Mouse (Mus musculus): ENCODE data around the gene Apoe. TPM values are rescaled to one million over a fixed set of nuclear protein-coding genes. Genes with fewer than 3 reads are reported as not detected.

Gene Apoe
- polyA plus RNA-seq, 1 experiment from 2014 or later, result 83.4 TPM

DNA sequence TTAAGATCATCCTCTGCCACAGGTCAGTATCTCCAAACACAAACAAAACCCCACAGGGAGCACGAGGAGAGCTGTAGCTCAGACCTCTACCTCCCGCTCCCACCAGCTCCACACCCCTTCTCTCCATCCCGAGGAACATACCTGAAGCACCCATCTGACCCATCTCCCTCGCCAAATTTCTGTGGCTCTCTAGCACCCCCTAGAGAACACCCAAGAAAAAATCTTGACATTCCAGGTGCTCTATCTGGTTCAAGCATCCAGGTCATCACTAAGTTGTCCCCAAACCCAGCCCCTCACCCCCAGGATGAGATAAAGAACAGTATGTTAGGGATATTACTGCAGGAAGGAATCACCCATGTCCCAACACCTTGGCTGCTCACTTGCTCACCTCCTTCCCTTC lies 14.2 kb upstream of the Apoe start:
- H3K9me3 ChIP-seq (ENCODE audit: control insufficient read depth, low read length), result no peaks in the 10 kb centered on the region
- no peak for DNase-seq (ENCODE audit: low spot score)
- no peak overlapping the region for H3K4me2 ChIP-seq (ENCODE audit: low read depth, severe bottlenecking)
- no peak overlapping the region for H3K27ac ChIP-seq (replicated peaks; ENCODE audit: low read depth, low read length)
- no peak overlapping the region for H3K9ac ChIP-seq (ENCODE audit: low read length)
- peaks cover 21% of the 10 kb centered on the region for H3K36me3 ChIP-seq (ENCODE audit: control insufficient read depth, insufficient read depth, low read length)
- no peaks in the 10 kb centered on the region for H3K27me3 ChIP-seq (ENCODE audit: control insufficient read depth, insufficient read depth, low read length)
- peaks cover 2% of the 10 kb centered on the region; the same call in 1 of the 2 replicates for H3K4me1 ChIP-seq (ENCODE audit: control insufficient read depth, insufficient read depth, low read length)
- no peak overlapping the region for H3K4me3 ChIP-seq (ENCODE audit: low read depth, low read length)
- 64% methylated on average over 4 of the region's 4 CpGs for WGBS
- ATAC-seq (ENCODE audit: insufficient number of reproducible peaks, low FRiP score, low TSS enrichment, low read depth), result no peak

DNA sequence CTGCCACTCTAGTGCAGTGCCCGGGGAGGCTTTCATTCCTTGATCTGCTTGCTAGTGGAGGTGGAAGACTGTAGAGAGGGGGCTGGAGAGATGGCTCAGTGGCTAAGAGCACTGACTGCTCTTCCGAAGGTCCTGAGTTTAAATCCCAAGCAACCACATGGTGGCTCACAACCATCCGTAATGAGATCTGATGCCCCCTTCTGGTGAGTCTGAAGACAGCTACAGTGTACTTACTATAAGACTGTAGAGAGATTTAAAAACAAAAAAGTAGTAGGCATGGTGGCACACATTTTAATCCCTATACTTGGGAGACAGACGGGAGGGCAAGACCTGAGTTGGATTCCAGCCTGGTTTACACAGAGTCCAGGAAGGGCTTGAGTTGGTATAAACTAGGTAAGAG lies 13.4 kb upstream of the Apoe start:
- no peak overlapping the region for H3K4me2 ChIP-seq (ENCODE audit: low read depth, severe bottlenecking)
- H3K36me3 ChIP-seq (ENCODE audit: control insufficient read depth, insufficient read depth, low read length), result peaks cover 26% of the 10 kb centered on the region
- no peak for DNase-seq (ENCODE audit: low spot score)
- no peak for ATAC-seq (ENCODE audit: insufficient number of reproducible peaks, low FRiP score, low TSS enrichment, low read depth)
- H3K4me1 ChIP-seq (ENCODE audit: control insufficient read depth, insufficient read depth, low read length), result peaks cover 2% of the 10 kb centered on the region; the same call in 1 of the 2 replicates
- no peak overlapping the region for H3K27ac ChIP-seq (replicated peaks; ENCODE audit: low read depth, low read length)
- no peaks in the 10 kb centered on the region for H3K27me3 ChIP-seq (ENCODE audit: control insufficient read depth, insufficient read depth, low read length)
- no peak overlapping the region for H3K4me3 ChIP-seq (ENCODE audit: low read depth, low read length)
- H3K9me3 ChIP-seq (ENCODE audit: control insufficient read depth, low read length), result no peaks in the 10 kb centered on the region
- WGBS, result 85% methylated on average over 4 of the region's 4 CpGs
- H3K9ac ChIP-seq (ENCODE audit: low read length), result no peak overlapping the region

DNA sequence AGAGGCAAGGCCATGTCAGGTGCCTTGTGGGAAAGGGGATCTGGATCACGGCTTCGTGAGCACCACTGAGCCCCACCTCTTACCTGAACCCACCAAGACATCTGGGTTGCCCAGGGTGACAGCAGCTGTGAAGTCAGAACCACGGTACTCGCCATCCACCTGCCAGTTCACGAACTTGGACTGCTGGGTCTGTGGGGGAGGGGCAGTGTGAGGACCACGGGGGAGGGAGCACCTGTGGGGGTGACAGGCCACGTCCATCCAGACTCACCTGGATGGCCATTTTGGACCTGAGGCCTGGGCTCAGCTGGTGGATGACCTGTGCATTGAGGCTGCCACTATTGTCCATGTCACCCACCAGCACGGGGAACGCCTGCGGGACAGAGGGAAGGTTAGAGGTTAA lies 11.7 kb upstream of the Apoe start:
- Histone ChIP-seq H3K9me3 (ENCODE audit: control insufficient read depth, low read length) (no peaks in the 10 kb centered on the region), H3K27ac (replicated peaks; ENCODE audit: low read depth, low read length) (no peak overlapping the region), H3K36me3 (ENCODE audit: control insufficient read depth, insufficient read depth, low read length) (peaks cover 28% of the 10 kb centered on the region), H3K4me3 (ENCODE audit: low read depth, low read length) (no peak overlapping the region), H3K27me3 (ENCODE audit: control insufficient read depth, insufficient read depth, low read length) (no peaks in the 10 kb centered on the region), H3K9ac (ENCODE audit: low read length) (no peak overlapping the region), H3K4me2 (ENCODE audit: low read depth, severe bottlenecking) (no peak overlapping the region), H3K4me1 (ENCODE audit: control insufficient read depth, insufficient read depth, low read length) (peaks cover 2% of the 10 kb centered on the region; the same call in 1 of the 2 replicates)
- DNase-seq (ENCODE audit: low spot score) (no peak), ATAC-seq (ENCODE audit: insufficient number of reproducible peaks, low FRiP score, low TSS enrichment, low read depth) (no peak)
- 93% methylated on average over 10 of the region's 10 CpGs for WGBS

GRCm38 (mm10) chr7:19705271-19705670 lies 6.3 kb upstream of the Apoe start:
- Histone ChIP-seq H3K9ac (ENCODE audit: low read length) (no peak overlapping the region), H3K36me3 (ENCODE audit: control insufficient read depth, insufficient read depth, low read length) (peaks cover 16% of the 10 kb centered on the region; the same call in 1 of the 2 replicates), H3K27me3 (ENCODE audit: control insufficient read depth, insufficient read depth, low read length) (no peaks in the 10 kb centered on the region), H3K9me3 (ENCODE audit: control insufficient read depth, low read length) (no peaks in the 10 kb centered on the region), H3K4me1 (ENCODE audit: control insufficient read depth, insufficient read depth, low read length) (peaks cover 4% of the 10 kb centered on the region; the same call in 1 of the 2 replicates), H3K4me2 (ENCODE audit: low read depth, severe bottlenecking) (no peak overlapping the region), H3K27ac (replicated peaks; ENCODE audit: low read depth, low read length) (no peak overlapping the region), H3K4me3 (ENCODE audit: low read depth, low read length) (no peak overlapping the region)
- DNase-seq (ENCODE audit: low spot score) (no peak), ATAC-seq (ENCODE audit: insufficient number of reproducible peaks, low FRiP score, low TSS enrichment, low read depth) (no peak)
- WGBS, result 94% methylated on average over 7 of the region's 7 CpGs

DNA sequence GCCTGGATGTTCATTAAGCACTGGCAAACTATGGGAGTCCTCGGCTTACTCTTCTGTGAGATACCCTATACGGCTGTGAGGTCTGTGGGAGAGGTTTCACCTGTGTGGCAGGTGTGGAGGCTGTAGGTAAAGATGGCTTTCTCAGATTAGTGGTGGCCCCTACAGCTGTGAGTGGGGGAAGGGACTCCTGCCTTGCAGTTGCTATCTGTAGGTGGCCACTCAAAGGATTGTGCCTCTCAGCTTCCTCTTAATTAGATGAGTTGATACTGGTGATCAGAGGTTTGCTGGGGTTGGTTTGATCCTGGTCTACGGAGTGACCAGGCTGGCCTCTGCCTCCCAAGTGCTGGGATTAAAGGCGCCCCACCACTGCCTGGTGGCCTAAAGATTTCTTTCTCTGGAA lies 5.5 kb upstream of the Apoe start:
- Histone ChIP-seq H3K4me3 (ENCODE audit: low read depth, low read length) (no peak overlapping the region), H3K36me3 (ENCODE audit: control insufficient read depth, insufficient read depth, low read length) (peaks cover 12% of the 10 kb centered on the region; the same call in 1 of the 2 replicates), H3K9me3 (ENCODE audit: control insufficient read depth, low read length) (no peaks in the 10 kb centered on the region), H3K4me2 (ENCODE audit: low read depth, severe bottlenecking) (no peak overlapping the region), H3K9ac (ENCODE audit: low read length) (no peak overlapping the region), H3K27me3 (ENCODE audit: control insufficient read depth, insufficient read depth, low read length) (no peaks in the 10 kb centered on the region), H3K4me1 (ENCODE audit: control insufficient read depth, insufficient read depth, low read length) (peaks cover 4% of the 10 kb centered on the region; the same call in 1 of the 2 replicates), H3K27ac (replicated peaks; ENCODE audit: low read depth, low read length) (no peak overlapping the region)
- DNase-seq (ENCODE audit: low spot score), result no peak
- 98% methylated on average over 4 of the region's 4 CpGs for WGBS
- no peak for ATAC-seq (ENCODE audit: insufficient number of reproducible peaks, low FRiP score, low TSS enrichment, low read depth)

- no peaks in the 10 kb centered on the region for H3K27me3 ChIP-seq (ENCODE audit: control insufficient read depth, insufficient read depth, low read length)
- H3K36me3 ChIP-seq (ENCODE audit: control insufficient read depth, insufficient read depth, low read length), result peaks cover 12% of the 10 kb centered on the region; the same call in 1 of the 2 replicates
- no peaks in the 10 kb centered on the region for H3K9me3 ChIP-seq (ENCODE audit: control insufficient read depth, low read length)
- no peak overlapping the region for H3K4me3 ChIP-seq (ENCODE audit: low read depth, low read length)
- no peak for ATAC-seq (ENCODE audit: insufficient number of reproducible peaks, low FRiP score, low TSS enrichment, low read depth)
- H3K4me2 ChIP-seq (ENCODE audit: low read depth, severe bottlenecking), result no peak overlapping the region
- no peak overlapping the region for H3K9ac ChIP-seq (ENCODE audit: low read length)
- H3K27ac ChIP-seq (replicated peaks; ENCODE audit: low read depth, low read length), result no peak overlapping the region
- peaks cover 12% of the 10 kb centered on the region for H3K4me1 ChIP-seq (ENCODE audit: control insufficient read depth, insufficient read depth, low read length)
- 85% methylated on average over 16 of the region's 16 CpGs for WGBS
- DNase-seq (ENCODE audit: low spot score), result no peak
Measured at GRCm38 (mm10) chr7:19702859-19703555, 4.0 kb upstream of the Apoe start.

GRCm38 (mm10) chr7:19701069-19701761 lies 2.2 kb upstream of the Apoe start:
- H3K36me3 ChIP-seq (ENCODE audit: control insufficient read depth, insufficient read depth, low read length), result peaks cover 5% of the 10 kb centered on the region; the same call in 1 of the 2 replicates
- H3K27ac ChIP-seq (replicated peaks; ENCODE audit: low read depth, low read length), result no peak overlapping the region
- 32% methylated on average over 22 of the region's 22 CpGs for WGBS
- peaks cover 12% of the 10 kb centered on the region for H3K4me1 ChIP-seq (ENCODE audit: control insufficient read depth, insufficient read depth, low read length)
- no peak overlapping the region for H3K4me2 ChIP-seq (ENCODE audit: low read depth, severe bottlenecking)
- DNase-seq (ENCODE audit: low spot score), result peak; percentile 79
- no peaks in the 10 kb centered on the region for H3K9me3 ChIP-seq (ENCODE audit: control insufficient read depth, low read length)
- H3K4me3 ChIP-seq (ENCODE audit: low read depth, low read length), result no peak overlapping the region
- ATAC-seq (ENCODE audit: insufficient number of reproducible peaks, low FRiP score, low TSS enrichment, low read depth), result peak; percentile 69; the same call in 1 of the 2 replicates
- no peak overlapping the region for H3K9ac ChIP-seq (ENCODE audit: low read length)
- H3K27me3 ChIP-seq (ENCODE audit: control insufficient read depth, insufficient read depth, low read length), result no peaks in the 10 kb centered on the region

DNA sequence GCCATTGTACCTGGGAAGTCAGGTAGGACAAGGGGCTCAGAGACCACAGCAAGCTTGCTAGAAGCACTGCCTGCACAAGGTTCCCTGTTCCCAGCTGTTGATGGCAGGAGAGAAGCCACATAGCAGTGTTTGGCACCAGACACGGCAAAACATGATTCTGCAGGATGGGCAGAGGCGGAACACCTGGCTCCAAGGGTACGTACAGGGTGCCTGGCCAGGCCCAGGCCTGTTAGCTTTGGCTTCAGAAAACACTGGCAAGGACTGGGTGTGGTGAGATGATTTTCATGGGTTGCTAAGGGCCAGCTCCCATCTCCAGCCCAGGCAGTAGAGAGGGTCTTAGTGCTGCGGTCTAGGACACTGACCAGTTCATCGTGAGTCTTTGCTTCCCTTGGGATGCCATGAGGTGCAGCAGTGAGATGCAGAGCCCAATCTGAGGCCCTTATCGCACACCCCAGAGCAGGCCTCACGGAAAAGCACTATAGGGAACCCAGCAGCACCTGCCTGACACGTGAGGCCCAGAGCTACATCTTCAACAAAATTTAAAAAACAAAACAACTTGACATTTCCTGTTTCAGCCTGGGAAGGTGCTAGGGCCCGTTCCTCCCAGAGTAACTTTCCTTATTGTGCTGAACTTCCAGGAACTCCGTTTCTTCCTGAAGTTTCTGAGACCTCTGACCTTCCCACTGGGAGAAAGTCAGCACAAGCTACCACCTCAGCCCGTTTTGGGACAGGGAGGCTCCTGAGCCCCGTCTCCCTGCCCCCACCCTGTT lies 1.5 kb upstream of the Apoe start:
- H3K9ac ChIP-seq (ENCODE audit: low read length), result no peak overlapping the region
- no peak overlapping the region for H3K4me2 ChIP-seq (ENCODE audit: low read depth, severe bottlenecking)

More for the DNA sequence above, 1.5 kb upstream of the Apoe start:
- peaks cover 5% of the 10 kb centered on the region; the same call in 1 of the 2 replicates for H3K36me3 ChIP-seq (ENCODE audit: control insufficient read depth, insufficient read depth, low read length)
- no peak for DNase-seq (ENCODE audit: low spot score)
- no peaks in the 10 kb centered on the region for H3K9me3 ChIP-seq (ENCODE audit: control insufficient read depth, low read length)
- ATAC-seq (ENCODE audit: insufficient number of reproducible peaks, low FRiP score, low TSS enrichment, low read depth), result no peak
- no peak overlapping the region for H3K4me3 ChIP-seq (ENCODE audit: low read depth, low read length)
- no peaks in the 10 kb centered on the region for H3K27me3 ChIP-seq (ENCODE audit: control insufficient read depth, insufficient read depth, low read length)
- 62% methylated on average over 12 of the region's 12 CpGs for WGBS
- no peak overlapping the region for H3K27ac ChIP-seq (replicated peaks; ENCODE audit: low read depth, low read length)
- peaks cover 12% of the 10 kb centered on the region for H3K4me1 ChIP-seq (ENCODE audit: control insufficient read depth, insufficient read depth, low read length)

All from limb, embryonic 11.5 days (tissue).